Mouse (Mus musculus): ENCODE data around the gene Gm9970. TPM values are rescaled to one million over a fixed set of nuclear protein-coding genes. Genes with fewer than 3 reads are reported as not detected.

Gene Gm9970
- total RNA-seq, 2 experiments from 2014 or later, result 1.0 TPM; not detected in 1

DNA sequence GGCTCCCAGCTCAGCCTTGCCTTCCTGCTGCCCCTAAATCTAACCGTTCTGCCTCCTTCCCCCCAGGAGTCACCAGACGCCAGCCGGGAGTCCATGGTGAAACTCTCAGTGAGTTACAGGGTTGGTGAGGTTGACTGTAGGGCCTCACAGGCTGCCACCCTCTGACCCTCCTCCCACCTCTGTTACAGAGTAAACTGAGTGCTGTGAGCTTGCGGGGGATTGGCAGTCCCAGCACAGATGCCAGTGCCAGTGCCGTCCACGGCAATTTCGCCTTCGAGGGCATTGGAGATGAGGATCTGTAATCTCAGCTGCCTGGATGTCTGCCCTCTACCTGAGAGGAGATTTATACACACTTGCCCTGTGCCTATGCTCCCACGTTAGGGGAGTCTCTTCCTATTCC is 42.9 kb downstream of the Gm9970 start:
- no peak for DNase-seq
- intact Hi-C loops (cut with DNase I), result no loop called here

DNA sequence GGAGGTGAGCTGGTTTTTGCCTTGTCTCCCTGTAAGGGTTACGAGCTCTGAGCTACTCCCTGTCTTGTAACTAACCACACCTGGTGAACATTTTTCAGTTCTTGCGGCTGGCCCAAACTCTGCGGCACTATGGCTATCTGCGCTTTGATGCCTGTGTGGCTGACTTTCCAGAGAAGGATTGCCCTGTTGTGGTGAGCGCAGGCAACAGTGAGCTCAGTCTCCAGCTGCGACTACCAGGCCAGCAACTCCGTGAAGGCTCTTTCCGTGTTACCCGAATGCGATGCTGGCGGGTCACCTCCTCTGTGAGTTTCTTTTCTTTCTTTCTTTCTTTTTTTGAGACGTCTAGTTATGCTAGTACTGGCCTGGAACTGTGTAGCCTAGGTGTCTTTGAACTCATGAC is 44.0 kb downstream of the Gm9970 start:
- intact Hi-C loops (cut with DNase I), result no loop called here
- no peak for DNase-seq

DNA sequence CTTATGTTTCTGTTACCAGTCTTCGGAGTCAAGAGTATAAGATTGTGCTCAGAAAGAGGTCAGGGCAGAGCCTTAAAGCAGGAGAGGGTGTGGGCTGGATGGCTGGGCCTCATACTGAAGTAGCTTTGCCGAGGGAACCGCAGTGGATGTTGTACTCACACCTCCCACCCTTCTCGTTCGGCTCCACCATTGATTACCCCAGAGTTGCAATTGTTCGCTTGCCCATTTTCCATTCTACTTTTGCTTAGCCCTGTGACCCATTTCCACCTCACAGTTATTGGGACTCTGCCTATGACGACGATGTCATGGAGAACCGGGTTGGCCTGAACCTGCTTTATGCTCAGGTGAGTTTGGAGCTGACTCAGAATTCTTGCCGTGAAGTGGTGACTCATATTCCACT is 44.8 kb downstream of the Gm9970 start:
- intact Hi-C loops (cut with DNase I), result no loop called here
- DNase-seq, result no peak

DNA sequence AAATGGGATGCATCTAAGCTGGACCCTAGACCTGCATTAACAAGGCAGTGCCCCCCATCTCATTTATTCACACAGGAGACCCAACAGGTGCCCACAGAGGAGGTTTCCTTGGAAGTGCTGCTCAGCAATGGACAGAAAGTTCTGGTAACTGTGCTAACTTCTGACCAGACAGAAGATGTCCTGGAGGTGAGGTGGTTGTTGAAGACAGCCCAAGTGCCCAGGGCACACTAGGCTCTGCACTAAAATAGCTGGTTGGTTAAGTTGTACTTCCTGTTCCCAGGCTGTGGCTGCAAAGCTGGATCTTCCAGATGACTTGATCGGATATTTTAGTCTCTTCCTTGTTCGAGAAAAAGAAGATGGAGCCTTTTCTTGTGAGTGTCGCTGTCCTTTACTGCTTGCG is 45.4 kb downstream of the Gm9970 start:
- intact Hi-C loops (cut with DNase I), result no loop called here
- DNase-seq, result no peak

DNA sequence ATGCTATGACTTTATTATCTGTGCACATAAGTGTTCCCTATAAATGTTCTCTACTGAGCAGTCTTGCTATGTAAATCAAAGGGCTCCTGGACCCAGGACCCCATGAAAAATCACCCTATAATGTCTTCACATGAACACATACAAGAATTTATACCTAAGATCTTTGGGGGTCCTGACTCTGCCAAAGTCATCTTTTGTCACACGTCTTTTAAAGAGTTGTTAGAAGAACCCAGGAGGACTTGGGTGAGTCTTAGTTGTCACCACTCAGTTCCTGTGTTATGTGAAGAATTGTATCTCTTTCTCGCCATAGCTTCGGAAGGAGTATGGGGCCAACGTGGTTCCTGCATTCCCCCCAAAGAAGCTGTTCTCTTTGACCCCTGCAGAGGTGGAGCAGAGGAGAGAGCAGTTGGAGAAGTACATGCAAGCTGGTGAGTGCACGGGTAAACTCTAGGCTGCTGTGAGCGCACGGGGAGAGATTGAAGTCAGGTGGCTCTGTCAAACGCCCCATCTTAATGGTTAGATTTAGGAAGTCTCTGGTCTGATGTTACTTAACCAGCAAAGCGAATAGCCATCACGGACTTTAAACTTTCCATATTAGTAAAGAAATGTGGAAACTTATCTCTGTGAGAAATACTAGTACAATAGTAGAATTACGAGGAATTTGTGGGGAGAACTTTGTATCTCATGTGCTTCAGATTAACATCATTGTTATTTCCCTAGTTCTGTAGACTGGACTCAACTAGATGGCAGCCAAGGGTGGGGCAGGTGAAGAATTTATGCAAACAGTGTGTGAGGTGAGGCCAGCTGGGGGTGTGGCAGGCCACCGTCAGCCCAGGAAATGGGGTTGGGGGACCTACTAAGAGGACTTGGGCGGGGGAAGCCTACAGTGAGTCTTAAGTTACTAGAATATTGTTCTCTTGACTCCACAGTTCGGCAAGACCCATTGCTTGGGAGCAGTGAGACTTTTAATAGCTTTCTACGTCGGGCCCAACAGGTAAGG is 46.2 kb downstream of the Gm9970 start:
- no peak for DNase-seq
- intact Hi-C loops (cut with DNase I), result no loop called here

DNA sequence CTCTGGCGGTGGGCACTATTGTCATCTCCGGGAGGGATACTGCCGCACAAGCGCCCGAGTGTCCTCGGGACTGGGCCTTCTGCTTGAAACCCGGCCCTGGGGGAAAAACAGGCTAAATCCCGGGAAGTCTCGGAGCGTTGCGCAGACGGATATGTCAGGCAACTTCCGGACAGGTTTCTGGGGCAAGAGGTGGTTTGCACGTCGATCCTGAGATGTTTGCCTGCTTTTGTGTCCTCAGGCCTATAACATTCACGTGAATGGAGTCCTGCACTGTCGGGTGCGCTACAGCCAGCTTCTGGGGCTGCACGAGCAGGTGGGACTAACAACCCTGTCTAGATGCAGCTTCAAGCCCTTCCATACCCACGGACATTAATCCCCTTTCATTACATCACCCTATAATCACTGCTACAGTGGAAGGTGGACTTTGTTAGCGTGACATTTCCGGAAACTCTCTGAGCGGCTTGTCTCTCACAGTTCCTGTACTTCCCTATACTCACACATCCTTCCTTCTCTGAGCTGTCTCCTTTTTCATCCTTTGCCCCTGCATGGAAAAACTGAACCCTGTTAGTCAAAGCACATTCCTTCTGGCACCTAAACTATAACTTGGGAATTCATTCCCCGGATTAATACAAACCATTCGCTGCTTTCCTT is 47.3 kb downstream of the Gm9970 start:
- intact Hi-C loops (cut with DNase I), result no loop called here
- DNase-seq, result no peak

DNA sequence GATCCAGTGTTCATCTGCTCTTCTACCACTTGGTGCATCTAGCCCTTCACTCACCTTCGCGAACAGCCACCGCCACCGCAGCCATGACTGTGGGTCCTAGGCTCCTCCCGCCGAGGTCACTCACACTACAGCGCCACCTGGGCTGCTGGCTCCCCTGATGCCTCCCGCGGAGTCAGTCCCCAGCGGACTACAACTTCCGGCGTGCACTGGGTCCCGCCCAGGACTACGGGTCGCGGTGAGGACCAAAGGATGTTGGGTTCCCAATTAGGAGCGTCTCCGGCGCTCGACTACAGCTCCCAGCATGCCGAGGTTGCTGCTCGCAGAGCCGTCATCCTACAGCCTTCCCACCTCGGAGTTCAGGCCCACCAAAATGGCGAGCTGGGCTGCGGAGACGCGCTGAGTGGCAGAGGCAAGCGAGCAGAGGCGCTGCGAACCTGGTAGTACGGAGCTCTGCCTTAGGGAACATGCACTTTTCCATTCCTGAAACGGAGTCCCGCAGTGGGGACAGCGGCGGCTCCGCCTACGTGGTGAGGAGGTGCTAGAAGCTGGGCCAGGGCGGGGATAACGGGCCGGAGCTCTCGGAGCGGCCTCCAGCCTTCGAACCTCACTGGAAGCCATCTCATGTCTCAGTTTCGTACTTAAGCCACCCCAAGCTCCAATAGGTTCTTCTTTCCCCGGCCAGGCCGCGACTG is 47.9 kb downstream of the Gm9970 start, which contains the start of the genes Snx17 and Eif2b4:
Gene Snx17 (plus strand): TSS at position 289 of the 692 bp plus-strand sequence.
Gene Eif2b4 (minus strand): TSS at position 492 of the 692 bp plus-strand sequence.
- intact Hi-C loops (cut with DNase I), result no loop called here
- DNase-seq, result peak; percentile 100

DNA sequence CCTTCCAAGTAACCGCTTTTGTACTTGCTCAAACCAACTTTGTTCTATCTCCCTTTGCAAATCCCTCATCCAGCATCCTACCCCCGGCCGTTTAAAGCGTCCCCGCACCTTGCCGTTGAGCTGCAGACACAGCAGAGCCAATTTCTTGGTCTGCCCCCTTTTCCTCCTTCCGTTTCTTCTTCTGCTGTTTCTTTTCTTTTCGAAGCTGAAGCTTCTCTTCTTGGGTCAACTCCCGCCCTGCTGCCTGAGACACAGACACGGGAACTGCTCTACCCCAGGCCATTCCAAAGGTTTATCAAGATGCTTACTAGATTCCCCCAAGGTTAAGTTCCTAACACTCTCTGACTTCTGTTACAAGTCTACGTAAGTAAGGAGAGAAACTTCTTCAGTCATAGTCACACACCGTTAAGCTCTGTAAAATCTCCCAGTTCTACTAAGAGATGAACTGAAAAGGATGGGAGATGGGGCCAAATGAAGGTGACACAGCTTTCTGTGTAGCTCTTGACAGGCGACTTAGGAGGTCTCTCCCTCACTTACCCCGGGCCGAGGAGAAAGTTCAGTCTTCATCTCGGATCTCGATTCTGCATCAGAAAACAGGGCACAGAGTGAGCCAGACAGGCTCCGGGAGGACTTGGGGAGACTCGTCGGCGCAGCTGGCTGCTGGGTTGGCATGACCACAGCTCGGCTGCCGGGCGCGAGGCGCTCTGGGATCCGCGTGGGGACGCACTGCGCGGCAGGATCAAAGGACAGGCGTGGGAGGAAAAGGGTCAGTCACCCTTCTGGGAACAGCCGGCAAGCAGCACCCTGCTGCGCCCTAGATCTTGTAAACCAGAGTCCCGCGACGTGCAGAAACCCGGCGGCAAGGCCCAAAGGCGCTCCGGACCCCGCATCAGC is 48.7 kb downstream of the Gm9970 start:
- intact Hi-C loops (cut with DNase I), result no loop called here
- DNase-seq, result no peak

Other genes starting within 250 kb of the Gm9970 start
- gene Atraid, start 192.9 kb downstream of the Gm9970 start, total RNA-seq (2021), result 10 to 100 TPM; 62.7 to 64.1 TPM
- 1 to 10 TPM; 4.7 to 4.8 TPM for gene Slc5a6, start 192.3 kb downstream of the Gm9970 start, total RNA-seq (2021)
- gene Cad, start 186.5 kb downstream of the Gm9970 start, total RNA-seq (2021), result 10 to 100 TPM; 19.1 to 21.7 TPM
- not detected for gene Dnajc5g, start 134.9 kb downstream of the Gm9970 start, total RNA-seq (2021)
- under 1 TPM in 1 of 2 experiments, not detected in 1; 0.25 TPM for gene Slc30a3, start 133.0 kb downstream of the Gm9970 start, total RNA-seq (2021)
- 10 to 100 TPM; 67.3 to 78.0 TPM for gene Trim54, start 124.5 kb downstream of the Gm9970 start, total RNA-seq (2021)
- gene Ucn, start 102.4 kb downstream of the Gm9970 start, total RNA-seq (2021), result not detected
- 10 to 100 TPM; 52.1 to 59.3 TPM for gene Mpv17, start 87.0 kb downstream of the Gm9970 start, total RNA-seq (2021)
- gene Gm29609, start 61.3 kb downstream of the Gm9970 start, total RNA-seq (2021), result 1 to 10 TPM in 1 of 2 experiments, under 1 TPM in 1; 0.38 to 1.6 TPM
- gene Gtf3c2, start 61.1 kb downstream of the Gm9970 start, total RNA-seq (2021), result 10 to 100 TPM; 45.1 to 48.3 TPM
- 10 to 100 TPM; 80.0 to 80.7 TPM for gene Snx17, start 48.0 kb downstream of the Gm9970 start, total RNA-seq (2021)
- 10 to 100 TPM; 44.8 to 45.2 TPM for gene Eif2b4, start 47.8 kb downstream of the Gm9970 start, total RNA-seq (2021)
- gene Zfp513, start 38.9 kb downstream of the Gm9970 start, total RNA-seq (2021), result 10 to 100 TPM; 12.7 to 12.9 TPM
- 10 to 100 TPM; 70.1 to 86.9 TPM for gene Ppm1g, start 20.5 kb downstream of the Gm9970 start, total RNA-seq (2021)
- gene Nrbp1, start 368 bp downstream of the Gm9970 start, total RNA-seq (2021), result 10 to 100 TPM; 83.8 to 85.2 TPM
- 1 to 10 TPM; 2.1 to 2.5 TPM for gene Krtcap3, start 10.5 kb upstream of the Gm9970 start, total RNA-seq (2021)
- gene Ift172, start 49.9 kb upstream of the Gm9970 start, total RNA-seq (2021), result 10 to 100 TPM; 34.1 to 40.4 TPM
- 10 to 100 TPM in 1 of 2 experiments, 1 to 10 TPM in 1; 3.6 to 10.3 TPM for gene Fndc4, start 54.8 kb upstream of the Gm9970 start, total RNA-seq (2021)
- not detected for gene Gckr, start 56.2 kb upstream of the Gm9970 start, total RNA-seq (2021)
- gene Zfp512, start 211.2 kb upstream of the Gm9970 start, total RNA-seq (2021), result 10 to 100 TPM; 20.5 to 23.6 TPM
- gene 4930548H24Rik, start 244.5 kb upstream of the Gm9970 start, total RNA-seq (2021), result under 1 TPM; 0.22 to 0.32 TPM